Mouse (Mus musculus): ENCODE measurements at regions not wholly inside any gene's neighbourhood (a gene's known extent, or its start where the extent isn't known, plus 50 kb on each side); places are given as distances from the start of the nearest gene placed in this dataset.

DNA sequence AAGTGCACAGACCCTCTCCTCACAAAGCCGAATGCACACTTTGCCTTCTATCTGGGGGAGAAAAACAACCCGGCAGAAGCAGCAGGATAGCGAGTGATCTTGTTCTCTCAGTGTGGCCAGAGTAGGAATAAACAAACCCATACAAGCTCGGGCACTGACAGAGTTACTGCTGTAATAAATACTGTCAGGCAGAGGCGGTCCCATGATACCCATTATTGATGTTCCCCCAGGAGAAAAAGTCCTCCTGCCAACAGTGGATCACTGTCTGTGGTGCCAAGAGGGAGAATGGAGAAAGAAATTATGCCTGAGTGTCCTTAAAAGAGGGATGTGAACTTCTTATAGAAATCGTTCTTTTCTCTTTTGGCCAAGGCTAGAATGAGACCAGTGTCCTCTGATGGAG is 200.2 kb downstream of the Adra2a start:
- no peak for DNase-seq (ENCODE audit: low spot score)

DNA sequence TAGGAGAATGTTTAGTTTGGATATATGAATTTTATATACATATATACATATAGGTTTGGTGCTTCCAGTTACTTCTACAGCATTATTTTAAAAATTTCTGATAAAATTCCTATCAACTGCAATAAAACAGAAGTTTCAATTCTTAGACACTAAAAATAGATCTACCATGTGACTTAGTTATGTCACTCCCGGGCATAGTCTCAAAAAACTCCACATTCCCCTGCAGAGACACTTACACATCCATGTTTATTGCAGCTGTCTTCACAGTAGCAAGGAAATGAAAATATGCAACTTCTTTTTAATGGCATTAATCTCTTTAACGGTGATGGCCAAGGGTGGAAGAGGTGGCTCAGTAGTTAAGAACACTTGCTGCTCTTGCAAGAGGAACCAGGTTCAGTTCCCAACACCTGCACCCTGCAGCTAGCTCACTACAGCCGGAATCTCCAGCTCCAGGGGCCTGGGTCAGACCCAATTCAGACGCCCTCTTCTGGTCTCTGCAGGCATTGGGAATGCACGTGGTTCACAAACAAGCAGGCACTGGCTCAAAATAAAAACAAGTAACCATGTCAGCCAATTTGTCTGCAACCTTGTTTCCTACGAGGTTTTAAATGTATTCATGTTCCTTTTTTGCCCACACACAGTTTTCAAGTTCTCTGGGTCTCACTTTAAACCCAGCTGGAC is 204.4 kb downstream of the Adra2a start:
- peak; percentile 5 for DNase-seq (ENCODE audit: low spot score)

DNA sequence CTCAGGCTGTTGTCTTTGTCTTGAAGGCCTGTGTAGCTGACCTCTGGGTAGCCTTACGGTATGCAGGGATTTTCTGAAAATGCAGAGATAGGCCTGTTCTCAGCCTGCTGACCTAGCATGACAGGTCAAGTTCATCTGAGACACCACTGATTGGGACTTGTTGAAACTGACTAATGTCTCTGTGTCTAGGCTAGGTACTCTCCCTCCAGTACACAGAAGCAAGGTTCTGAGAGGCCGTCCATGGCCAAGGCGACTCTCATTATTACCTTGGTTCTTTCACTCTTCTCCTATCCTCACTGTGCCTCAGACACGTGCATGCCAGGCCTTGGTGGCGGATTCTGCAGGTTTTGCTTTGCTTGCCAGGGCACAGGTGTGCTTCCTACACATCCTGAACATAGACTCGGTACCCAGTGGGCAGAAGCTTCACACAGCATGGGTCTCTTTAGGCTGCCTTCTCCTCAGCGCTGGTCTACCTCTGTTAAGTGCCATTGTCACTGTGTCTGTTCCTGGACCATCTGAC is 208.3 kb downstream of the Adra2a start:
- no peak for DNase-seq (ENCODE audit: low spot score)

DNA sequence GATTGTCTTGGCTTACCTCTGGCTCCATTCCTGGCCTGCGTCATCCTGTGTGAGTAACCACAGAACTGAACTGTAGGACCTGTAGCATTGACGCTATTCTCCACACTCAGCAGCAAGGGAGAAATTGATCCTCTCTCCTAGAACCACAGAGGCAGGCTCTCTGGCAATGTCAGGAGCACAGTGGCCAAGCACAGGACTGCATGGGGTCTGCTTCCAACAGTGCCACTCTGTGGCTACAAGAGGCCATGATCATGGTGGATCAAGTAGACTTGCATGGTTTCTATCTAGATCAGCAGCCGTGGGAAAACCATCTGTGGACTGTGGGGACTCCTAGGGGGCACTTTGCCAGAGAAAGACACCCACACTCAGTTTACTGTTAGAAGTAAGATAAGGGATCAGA is 213.9 kb downstream of the Adra2a start:
- DNase-seq (ENCODE audit: low spot score): no peak

DNA sequence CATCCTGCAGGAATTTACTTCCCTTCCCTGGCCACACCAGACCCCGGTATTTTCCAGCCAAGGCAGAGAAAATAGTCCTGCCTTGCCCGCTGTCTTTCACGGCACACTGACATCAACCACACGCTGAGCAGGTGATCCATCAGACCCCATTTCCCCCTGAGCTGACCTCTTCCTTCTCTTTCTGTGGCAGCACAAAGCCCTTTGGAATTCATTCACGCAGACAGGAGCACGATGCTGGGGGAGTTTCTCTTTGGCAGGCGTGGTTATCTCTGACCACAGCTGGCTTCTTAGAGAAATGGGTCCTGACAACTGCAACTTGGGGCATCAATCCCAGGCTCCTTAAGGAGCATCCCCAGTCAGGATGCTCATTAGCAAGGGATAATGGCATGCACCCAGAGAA is 215.2 kb downstream of the Adra2a start:
- DNase-seq (ENCODE audit: low spot score): no peak

DNA sequence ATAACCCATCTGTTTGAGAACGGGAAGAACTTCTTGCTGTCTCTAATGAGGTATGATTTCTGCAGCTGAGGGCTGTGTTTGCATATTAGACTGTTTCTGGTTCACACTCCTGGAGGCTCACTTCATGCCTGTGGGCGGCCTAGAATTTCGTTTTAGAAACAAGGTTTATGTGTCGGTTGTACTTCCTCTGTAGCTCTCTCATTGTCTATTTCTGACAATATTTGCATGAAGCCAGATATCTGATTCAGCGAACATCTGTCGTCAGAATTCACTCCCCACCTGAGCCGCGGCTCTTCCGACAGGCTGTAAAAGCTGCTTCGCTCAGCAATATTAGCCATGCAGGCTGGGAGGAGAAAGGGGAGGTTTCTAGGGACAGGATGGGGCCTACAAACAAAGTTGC is 233.4 kb downstream of the Adra2a start:
- no peak for DNase-seq (ENCODE audit: low spot score)

DNA sequence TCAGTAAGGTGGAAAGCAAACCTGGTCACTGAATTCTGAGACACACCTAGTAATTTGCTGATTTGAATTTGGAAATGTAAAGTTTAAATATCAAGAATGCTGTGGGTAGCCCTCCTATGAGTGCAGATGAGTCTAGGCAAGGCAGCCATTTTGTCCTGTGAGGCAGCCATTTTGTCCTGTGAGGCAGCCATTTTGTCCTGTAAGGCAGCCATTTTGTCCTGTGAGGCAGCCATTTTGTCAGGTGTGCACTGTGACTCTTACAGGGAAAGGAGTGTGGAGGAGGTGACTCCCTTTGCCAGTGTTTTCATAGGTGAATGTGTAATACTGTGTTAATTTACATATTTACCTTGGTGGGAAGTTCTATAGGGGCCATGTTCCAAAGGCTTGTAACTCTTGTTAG is 241.5 kb downstream of the Adra2a start:
- no peak for DNase-seq (ENCODE audit: low spot score)

DNA sequence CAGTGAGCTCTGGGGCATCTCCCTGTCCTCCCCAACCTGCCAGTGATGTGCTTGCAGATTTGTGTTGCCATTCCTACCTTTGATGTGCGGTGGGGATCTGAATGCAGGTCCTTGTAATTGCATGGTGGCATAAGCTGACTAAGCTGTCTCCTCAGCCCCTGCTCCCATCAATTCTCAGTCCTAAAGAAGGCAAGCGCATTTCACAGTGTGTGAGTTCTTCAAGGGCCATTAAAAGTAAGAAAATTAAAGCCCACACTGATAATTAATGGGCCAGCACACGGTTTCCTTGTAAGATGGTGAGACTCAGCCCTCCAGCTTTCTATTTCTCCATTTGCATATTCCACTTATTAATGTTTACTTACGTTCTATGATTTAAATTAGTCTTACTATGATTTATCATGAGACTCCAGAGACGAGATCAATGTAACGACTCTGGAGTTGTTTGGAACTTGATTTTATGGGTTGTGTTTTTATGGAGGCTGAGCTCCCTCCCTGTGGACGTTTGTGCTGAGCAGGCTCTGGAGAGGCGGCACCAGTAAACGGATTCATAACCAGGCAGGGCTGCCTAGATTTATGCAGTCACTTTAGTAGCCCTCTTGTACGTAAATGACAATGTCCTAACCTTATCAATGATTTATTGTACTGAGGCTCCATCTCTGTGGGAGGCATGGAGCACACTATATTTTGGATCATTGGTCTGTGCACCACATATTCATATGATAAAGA is 253.9 kb downstream of the Adra2a start:
- no peak for DNase-seq (ENCODE audit: low spot score)

DNA sequence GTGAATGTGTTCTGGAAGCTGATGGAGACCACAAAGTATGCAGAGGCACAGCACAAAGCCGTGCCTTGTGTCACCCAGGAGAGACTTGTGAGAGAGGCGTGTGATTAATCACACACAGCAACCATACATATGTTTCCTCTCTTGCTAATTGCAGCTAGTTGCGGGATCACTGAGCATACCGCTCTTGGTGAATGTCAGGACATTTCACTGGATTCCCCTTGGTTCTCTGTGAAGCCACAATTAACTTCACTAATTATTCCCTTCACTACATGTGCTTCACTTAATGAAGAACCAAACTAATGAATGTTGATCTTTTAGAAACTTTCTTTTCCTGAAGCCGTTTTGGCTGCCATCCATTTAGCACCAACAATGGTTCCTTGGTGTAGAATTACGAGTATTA is 267.3 kb downstream of the Adra2a start:
- no peak for DNase-seq (ENCODE audit: low spot score)

DNA sequence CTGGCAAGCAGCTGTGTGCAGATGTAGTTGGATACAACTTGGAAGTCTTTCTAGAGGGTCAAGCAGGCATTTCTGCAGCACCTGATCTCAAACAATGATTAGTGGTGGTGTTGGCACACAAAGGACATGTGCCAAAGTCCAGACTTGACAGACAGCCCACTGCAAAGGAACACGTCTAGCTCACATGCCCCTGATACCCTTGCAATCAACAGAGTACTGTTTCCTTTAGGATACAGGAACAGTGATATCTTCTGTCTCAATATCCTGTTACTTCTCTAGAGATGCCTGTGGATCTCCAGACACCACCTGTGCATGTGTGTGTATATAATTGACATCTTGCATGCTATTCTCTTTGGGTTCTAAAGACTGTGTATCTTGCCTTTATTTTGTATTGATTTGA is 267.8 kb downstream of the Adra2a start:
- no peak for DNase-seq (ENCODE audit: low spot score)

DNA sequence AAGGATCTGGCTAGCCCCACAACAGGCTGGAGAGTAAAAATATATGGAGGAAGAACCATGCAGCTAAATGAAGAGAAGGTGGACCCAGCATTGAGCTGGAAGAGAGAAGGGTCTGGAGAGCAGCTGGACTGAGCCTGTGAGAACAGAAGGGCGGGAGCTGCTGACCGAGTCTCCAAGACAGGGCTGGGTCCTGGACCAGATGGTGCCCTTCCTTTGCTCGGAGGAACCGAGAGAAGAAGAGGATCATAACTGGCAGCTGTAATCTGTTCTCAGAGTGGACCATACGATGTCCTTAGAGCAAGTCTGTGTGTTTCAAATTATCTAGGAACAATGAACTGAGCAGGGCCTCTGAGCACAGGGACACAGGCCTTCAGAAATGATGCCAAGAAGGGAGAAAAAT is 279.3 kb downstream of the Adra2a start:
- DNase-seq (ENCODE audit: low spot score): no peak

DNA sequence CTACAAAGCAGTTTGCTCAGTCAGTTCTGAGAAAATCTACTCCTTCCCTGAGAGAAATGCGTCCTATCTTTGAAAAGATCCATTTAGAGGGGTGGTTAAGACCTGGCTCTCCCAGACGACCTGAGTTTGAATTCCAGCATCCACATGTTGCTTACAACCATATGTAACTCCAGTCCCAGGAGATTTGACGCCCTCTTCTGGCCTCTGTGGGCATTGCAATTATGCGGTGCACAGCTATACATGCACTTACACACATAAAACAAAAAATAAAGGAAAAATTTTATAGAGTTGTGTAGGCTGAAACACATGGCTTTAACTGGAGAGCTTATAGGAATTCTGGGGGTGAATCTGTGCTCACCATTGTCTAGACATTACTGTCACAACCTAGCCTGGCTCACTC is 281.0 kb downstream of the Adra2a start:
- DNase-seq (ENCODE audit: low spot score): no peak

DNA sequence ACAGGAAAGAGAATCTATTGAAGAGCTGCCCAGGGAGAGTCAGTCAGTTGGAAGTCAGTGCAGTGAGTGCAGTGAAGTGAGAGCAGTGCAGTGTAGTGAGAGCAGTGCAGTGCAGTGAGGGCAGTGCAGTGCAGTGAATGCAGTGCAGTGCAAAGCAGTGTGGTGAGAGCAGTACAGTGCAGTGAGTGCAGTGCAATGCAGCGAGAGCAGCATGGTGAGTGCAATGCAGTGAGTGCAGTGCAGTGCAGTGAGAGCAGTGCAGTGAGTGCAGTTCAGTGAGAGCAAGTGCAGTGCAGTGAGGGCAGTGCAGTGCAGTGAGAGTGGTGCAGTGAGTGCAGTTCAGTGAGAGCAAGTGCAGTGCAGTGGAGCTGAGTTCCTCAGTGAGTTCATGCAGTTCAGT is 288.2 kb downstream of the Adra2a start:
- no peak for DNase-seq (ENCODE audit: low spot score)

DNA sequence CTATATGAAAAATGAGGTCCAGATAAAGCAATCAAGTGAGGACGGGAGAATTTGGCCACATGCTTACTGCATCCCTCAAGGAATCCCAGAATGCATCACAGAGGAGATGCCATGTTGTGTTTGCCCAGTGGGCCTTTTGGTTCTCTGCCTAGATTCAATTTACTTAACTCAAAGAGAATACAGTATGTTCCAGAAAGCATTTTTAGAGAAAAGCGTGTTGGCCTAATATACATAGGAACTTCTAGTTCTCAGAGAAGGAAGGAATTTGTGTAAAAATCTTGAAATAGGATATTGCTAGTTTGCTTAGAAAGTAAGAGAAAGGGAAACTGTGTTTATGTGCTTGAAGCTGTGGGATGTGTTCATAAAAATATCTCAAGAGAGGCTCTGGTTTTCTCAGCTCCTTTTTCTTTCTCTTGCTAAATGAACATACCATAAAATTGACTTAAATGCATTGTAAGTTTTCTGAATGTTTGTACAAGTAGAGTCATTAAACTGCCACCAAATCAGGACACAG is 296.9 kb downstream of the Adra2a start:
- DNase-seq (ENCODE audit: low spot score): no peak

DNA sequence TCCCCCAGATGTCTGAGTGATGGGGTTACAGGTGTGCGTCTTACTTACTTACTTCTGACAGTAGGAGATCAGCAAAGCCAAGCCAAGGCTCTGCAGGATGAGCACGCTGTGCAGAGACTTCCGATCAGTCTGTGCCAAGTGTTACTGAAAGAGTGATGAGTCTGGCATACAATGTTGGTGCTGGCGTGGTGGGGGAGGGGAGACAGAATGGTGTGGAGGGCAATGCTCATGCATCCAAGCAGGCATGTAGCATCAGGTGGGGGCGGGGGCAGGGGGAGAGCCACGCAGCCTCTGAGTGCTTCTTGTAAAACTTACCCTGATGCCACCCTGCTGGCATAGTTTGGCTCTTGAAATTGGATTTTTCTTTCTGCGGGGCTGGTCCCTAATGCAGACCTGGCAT is 315.8 kb downstream of the Adra2a start:
- DNase-seq (ENCODE audit: low spot score): no peak

DNA sequence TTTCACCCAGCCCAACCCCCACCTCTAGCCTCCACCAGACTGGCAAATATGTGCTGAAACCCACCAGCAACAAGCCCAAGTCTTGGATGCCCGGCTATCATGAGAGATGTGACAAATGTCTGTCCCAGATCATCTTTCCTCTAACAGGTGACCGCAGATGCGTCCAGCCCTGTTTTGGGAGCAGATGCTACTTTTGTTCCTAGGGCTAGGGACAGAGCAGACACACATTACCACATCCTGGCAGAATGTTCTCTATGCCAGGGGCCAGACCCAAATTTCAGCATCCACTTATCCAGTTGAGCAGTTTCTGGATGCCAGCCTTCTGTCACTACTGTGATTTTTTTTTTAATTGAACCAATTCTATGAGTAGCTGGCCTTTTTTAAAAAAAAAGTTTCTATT is 316.7 kb downstream of the Adra2a start:
- DNase-seq (ENCODE audit: low spot score): no peak

DNA sequence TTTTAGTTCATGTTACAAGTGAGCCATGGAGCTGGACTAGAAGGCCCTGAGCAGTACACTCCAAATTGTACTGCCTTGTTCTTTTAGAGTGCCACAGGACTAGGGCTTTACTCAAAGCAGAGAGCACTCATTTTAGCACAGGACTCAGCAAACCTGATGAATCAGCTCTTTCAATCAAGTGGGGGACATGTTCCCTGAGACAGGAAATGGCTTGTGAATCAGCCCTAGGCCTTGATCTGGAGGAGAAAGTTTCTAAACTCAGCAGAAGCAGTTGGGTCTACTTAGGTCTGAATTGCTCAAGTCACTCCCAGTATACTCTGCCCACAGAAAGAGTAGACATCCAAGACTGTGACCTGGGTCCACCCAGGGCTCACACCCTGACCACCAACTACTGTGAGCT is 341.1 kb downstream of the Adra2a start:
- no peak for DNase-seq (ENCODE audit: low spot score)

DNA sequence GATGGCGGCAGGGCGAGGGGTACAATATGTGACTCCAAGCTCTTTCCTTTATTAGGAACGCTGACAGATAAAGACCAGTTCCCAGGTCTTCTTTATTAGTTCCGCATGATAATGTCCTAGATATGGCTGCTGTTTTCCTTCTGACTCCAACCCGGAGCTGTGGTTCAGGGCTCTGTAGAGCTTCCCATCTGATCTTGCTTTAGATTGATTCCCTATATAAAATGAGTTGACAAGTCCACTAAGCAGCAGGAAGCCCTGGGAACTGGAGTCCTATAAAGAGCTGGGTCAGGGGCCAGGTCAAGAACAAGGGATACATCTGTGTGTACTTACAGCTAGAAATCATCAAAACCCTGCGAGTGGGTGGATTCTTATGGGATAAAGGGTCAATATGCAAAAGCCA is 347.5 kb downstream of the Adra2a start:
- DNase-seq (ENCODE audit: low spot score): no peak

DNA sequence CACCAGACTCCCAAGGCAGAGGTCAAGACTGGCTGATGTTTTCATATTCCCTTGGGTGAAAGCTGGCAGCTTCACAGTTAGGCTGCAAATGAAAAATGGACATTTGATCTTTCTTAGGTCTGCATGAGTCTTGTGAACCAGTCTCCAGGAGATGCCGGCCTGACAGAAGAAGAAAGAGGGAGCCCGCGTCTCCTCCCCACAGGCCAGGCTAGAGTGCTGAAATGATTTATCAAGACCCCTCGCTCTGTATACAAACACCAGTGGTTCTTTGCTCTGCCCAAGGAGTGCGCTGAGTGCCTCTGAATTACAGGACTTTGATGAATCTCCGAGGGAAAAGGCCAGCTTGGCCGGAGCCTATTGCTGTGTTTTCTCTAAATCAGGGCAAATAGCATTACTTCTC is 355.7 kb downstream of the Adra2a start:
- DNase-seq (ENCODE audit: low spot score): no peak

DNA sequence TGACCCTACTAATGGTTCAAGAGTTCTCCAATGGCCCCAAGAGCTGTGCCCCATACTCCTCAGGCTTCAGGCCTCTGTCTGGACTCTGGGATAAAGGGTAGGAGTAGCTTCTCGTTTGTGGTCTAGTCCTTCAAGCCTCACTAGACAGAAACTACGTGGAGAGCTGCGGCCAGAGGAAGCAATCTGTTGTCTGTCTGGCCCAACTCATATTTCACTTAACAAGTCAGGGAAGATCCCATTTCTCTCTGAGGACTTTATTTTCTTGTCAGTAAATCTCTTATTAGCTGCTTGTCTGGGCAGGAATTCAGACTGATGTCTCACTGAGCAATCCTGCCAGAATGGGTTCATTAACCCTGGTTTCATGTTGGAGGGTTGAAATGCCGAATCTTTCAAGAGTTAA is 364.0 kb downstream of the Adra2a start:
- no peak for DNase-seq (ENCODE audit: low spot score)

DNA sequence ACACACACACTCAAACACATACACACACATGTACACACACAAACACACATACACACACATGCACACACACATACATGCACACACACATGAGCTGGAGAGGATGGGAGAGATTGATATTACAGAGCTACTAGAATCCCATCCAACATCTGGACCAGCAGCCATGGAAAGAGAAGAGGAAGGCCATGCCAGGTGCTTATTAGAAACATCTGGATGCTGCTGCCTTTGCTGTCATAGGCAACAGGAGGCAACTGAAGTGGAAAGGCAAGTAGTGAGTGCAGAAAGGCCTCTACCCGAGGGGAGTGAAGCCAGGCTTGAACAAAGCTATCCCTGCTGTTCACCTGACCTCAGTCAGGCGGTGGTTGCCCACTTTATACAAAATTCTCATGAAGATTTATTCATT is 385.1 kb downstream of the Adra2a start:
- DNase-seq (ENCODE audit: low spot score): no peak

DNA sequence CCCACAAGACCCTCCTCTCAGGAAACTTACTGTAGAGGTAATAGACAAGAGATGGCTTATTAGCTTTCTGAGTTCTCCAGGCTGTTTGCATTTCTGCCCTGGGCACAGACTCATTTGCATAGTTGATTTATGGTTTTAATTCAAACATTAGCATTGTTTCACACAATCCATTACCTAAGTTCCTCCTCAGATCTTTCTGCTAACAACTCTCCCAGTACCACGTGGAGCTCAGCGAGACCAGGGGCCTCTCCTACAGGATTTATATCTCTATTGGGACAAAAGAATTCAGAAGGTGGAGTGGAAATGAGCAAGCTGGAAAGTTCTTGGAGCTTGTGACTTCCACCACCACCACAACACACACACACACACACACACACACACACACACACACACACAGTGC is 396.8 kb downstream of the Adra2a start:
- DNase-seq (ENCODE audit: low spot score): no peak

DNA sequence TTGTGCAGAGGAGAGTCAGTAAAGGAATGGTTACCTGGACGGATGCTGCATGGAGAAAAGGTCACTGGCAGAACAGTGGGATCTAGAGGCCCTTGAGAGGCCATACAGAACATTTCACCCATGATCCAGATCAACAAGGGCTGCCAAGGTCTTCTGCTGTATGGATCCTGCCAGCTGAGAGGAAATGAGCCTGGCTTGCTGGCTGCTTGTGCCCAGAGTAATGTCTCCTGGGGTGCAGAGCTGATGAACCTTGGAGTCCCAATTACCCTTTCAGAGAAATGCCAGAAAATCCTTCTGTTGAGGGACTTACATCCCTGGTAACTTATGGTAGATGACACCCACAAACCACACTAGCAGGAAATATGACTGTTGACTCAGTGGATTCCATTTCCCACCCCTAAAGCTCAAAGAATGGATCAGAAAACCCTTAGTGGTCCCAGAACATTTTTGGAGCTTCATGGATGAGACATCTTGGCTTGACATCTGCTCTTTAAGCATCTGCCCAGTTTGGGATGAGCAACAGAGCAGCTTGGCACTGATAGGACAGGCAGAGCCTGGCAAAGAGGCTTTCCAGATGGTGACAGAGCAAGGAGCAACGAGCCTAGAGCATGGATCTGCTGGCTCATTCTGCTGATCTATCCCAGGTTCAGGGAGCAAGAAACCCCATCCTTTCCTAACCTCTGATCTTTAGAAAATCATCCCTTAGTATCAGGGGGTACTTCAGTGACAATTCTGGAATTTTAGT is 416.6 kb downstream of the Adra2a start:
- peak; percentile 13 for DNase-seq (ENCODE audit: low spot score)

Measured in layer of hippocampus, adult 11-12 months (tissue).